ENCODE assay signal across 8 mouse cellular contexts in genomic region chr17:47946921-47947420, GRCm38 (mm10). TPM values are rescaled to one million over a fixed set of nuclear protein-coding genes. Genes with fewer than 3 reads are reported as not detected.
DNase-seq lines count a peak whose midpoint lies in the region; ATAC-seq and TF ChIP-seq lines count a peak whose summit lies in the region.

No protein-coding gene starts in this region.

- H3K4me2 ChIP-seq in hindbrain, postnatal 0 days (ENCODE audit: low read depth, low read length), result no peak overlapping the region
- peak overlapping the region; percentile 40 for H3K4me2 ChIP-seq in embryonic facial prominence, embryonic 12.5 days (replicated peaks)
- H3K4me2 ChIP-seq in liver, embryonic 16.5 days (ENCODE audit: low read depth, low read length), result no peak overlapping the region

- peaks cover 47% of the 10 kb centered on the region for H3K27me3 ChIP-seq in hindbrain, embryonic 10.5 days (ENCODE audit: insufficient read depth, poor library complexity, severe bottlenecking)
- no peaks in the 10 kb centered on the region for H3K27me3 ChIP-seq in hindbrain, postnatal 0 days (ENCODE audit: insufficient read depth, low read length)
- no peaks in the 10 kb centered on the region for H3K27me3 ChIP-seq in embryonic facial prominence, embryonic 12.5 days
- no peaks in the 10 kb centered on the region for H3K27me3 ChIP-seq in liver, embryonic 16.5 days (ENCODE audit: control insufficient read depth, insufficient read depth, low read depth, low read length)

- H3K4me1 ChIP-seq in hindbrain, embryonic 10.5 days (replicated peaks), result peaks cover 50% of the 10 kb centered on the region
- no peaks in the 10 kb centered on the region; the same call in 1 of the 2 replicates for H3K4me1 ChIP-seq in hindbrain, postnatal 0 days (ENCODE audit: insufficient read depth, low read length)
- H3K4me1 ChIP-seq in embryonic facial prominence, embryonic 12.5 days, result peaks cover 39% of the 10 kb centered on the region
- H3K4me1 ChIP-seq in liver, embryonic 16.5 days (ENCODE audit: control insufficient read depth, low read depth, low read length), result peaks cover 3% of the 10 kb centered on the region

- no peak overlapping the region for H3K9ac ChIP-seq in hindbrain, postnatal 0 days (replicated peaks; ENCODE audit: low read length)
- H3K9ac ChIP-seq in embryonic facial prominence, embryonic 12.5 days, result 0 out of 2 replicates have a peak overlapping the region, but pooled peaks have one; percentile 15
- no peak overlapping the region for H3K9ac ChIP-seq in liver, embryonic 16.5 days (ENCODE audit: low read depth, low read length)

- peak overlapping the region; percentile 54 for H3K27ac ChIP-seq in hindbrain, embryonic 10.5 days
- no peak overlapping the region for H3K27ac ChIP-seq in hindbrain, postnatal 0 days
- H3K27ac ChIP-seq in embryonic facial prominence, embryonic 12.5 days, result peak overlapping the region; percentile 42; the same call in 1 of the 2 replicates
- no peak overlapping the region for H3K27ac ChIP-seq in liver, embryonic 16.5 days (ENCODE audit: low read length)

- ATAC-seq in hindbrain, postnatal 0 days, result no peak
- peak; percentile 72; the same call in 1 of the 2 replicates for ATAC-seq in embryonic facial prominence, embryonic 12.5 days (ENCODE audit: insufficient number of reproducible peaks, insufficient read depth, low FRiP score, low TSS enrichment)
- peak; percentile 30; the same call in 1 of the 2 replicates for ATAC-seq in liver, embryonic 16.5 days (ENCODE audit: low read depth)

- TF ChIP-seq CTCF in hindbrain, postnatal 0 days (IDR thresholded peaks at IDR 0.05; ENCODE audit: low read depth), result no peak

- peak overlapping the region; percentile 24 for H3K4me3 ChIP-seq in hindbrain, embryonic 10.5 days
- no peak overlapping the region for H3K4me3 ChIP-seq in hindbrain, postnatal 0 days (ENCODE audit: low read length)
- H3K4me3 ChIP-seq in embryonic facial prominence, embryonic 12.5 days, result 0 out of 2 replicates have a peak overlapping the region, but pooled peaks have one; percentile 3
- H3K4me3 ChIP-seq in liver, embryonic 16.5 days (ENCODE audit: low read depth, low read length), result no peak overlapping the region

- no peaks in the 10 kb centered on the region for H3K9me3 ChIP-seq in hindbrain, embryonic 10.5 days
- H3K9me3 ChIP-seq in hindbrain, postnatal 0 days (ENCODE audit: low read length), result no peaks in the 10 kb centered on the region
- H3K9me3 ChIP-seq in embryonic facial prominence, embryonic 12.5 days, result no peaks in the 10 kb centered on the region
- H3K9me3 ChIP-seq in liver, embryonic 16.5 days (replicated peaks; ENCODE audit: control insufficient read depth, low read length), result no peaks in the 10 kb centered on the region

- H3K36me3 ChIP-seq in hindbrain, embryonic 10.5 days, result no peaks in the 10 kb centered on the region
- no peaks in the 10 kb centered on the region for H3K36me3 ChIP-seq in hindbrain, postnatal 0 days (ENCODE audit: insufficient read depth, low read length)
- H3K36me3 ChIP-seq in embryonic facial prominence, embryonic 12.5 days, result no peaks in the 10 kb centered on the region
- no peaks in the 10 kb centered on the region for H3K36me3 ChIP-seq in liver, embryonic 16.5 days (ENCODE audit: control insufficient read depth, insufficient read depth)

- peak; percentile 64 for DNase-seq in hindbrain, embryonic 10.5 days (ENCODE audit: low spot score)
- no peak for DNase-seq in hindbrain, postnatal 0 days (ENCODE audit: low spot score)
- peak; percentile 43 for DNase-seq in retina, embryonic 14.5 days (ENCODE audit: low spot score)
- no peak for DNase-seq in urinary bladder, postnatal 36 days (ENCODE audit: low spot score in 2 of 2)
- DNase-seq in MN1 (ENCODE audit: low spot score), result no peak
- DNase-seq in testis, postnatal 14 days (ENCODE audit: low spot score), result no peak

- WGBS in hindbrain, embryonic 10.5 days, result 1% methylated on average over 14 of the region's 14 CpGs
- 6% methylated on average over 14 of the region's 14 CpGs for WGBS in hindbrain, postnatal 0 days
- 4% methylated on average over 14 of the region's 14 CpGs for WGBS in embryonic facial prominence, embryonic 12.5 days
- WGBS in liver, embryonic 16.5 days (ENCODE audit: insufficient replicate concordance), result 25% methylated on average over 14 of the region's 14 CpGs

RNA-seq across cellular contexts. Expression of gene Foxp4, which starts 22.5 kb away (rescaled TPM):
- 25.1 and 29.4 TPM in 2 replicates for polyA plus RNA-seq in hindbrain, embryonic 10.5 days (2016; fragmentation: Nextera tagmentation; extraction: Ambion mirVana)
- total RNA-seq in hindbrain, postnatal 0 days (2014; rRNA removed), result 109 and 128 TPM in 2 replicates
- polyA plus RNA-seq in hindbrain, postnatal 0 days (2015; fragmentation: Nextera tagmentation; extraction: Ambion mirVana), result 29.3 and 31.3 TPM in 2 replicates
- 51.0 and 52.4 TPM in 2 replicates for polyA plus RNA-seq in embryonic facial prominence, embryonic 12.5 days (2016; fragmentation: Nextera tagmentation; extraction: Ambion mirVana)
- polyA plus RNA-seq in liver, embryonic 16.5 days (2015; fragmentation: Nextera tagmentation; extraction: Ambion mirVana), result 3.4 and 4.0 TPM in 2 replicates

Comparison
In these comparisons a context has a peak if more than half of its experiments do, and no peak if none do; other contexts are left out.
1. DNase-seq: peak in hindbrain, embryonic 10.5 days (single experiment) and retina, embryonic 14.5 days (single experiment); none in hindbrain, postnatal 0 days (single experiment), urinary bladder, postnatal 36 days (0 of 2), MN1 (single experiment) and testis, postnatal 14 days (single experiment).
2. H3K27ac ChIP-seq: peak in hindbrain, embryonic 10.5 days (single experiment) and embryonic facial prominence, embryonic 12.5 days (single experiment); none in hindbrain, postnatal 0 days (single experiment) and liver, embryonic 16.5 days (single experiment).
3. H3K4me3 ChIP-seq: peak in hindbrain, embryonic 10.5 days (single experiment) and embryonic facial prominence, embryonic 12.5 days (single experiment); none in hindbrain, postnatal 0 days (single experiment) and liver, embryonic 16.5 days (single experiment).